Mouse (Mus musculus) hindbrain, postnatal 0 days (tissue): Measurements from ENCODE around the gene Apba2. TPM values are rescaled to one million over a fixed set of nuclear protein-coding genes. Genes with fewer than 3 reads are reported as not detected.
A peak's percentile ranks its signal among the peaks of the same experiment; 100 is the strongest.

Source experiments
- ATAC-seq: fragments of 200-750 bp; cut with Nextera tagmentation; 2 replicates; pipeline ENCODE4 v1.8.0; 2017; ENCODE audit warnings: mild to moderate bottlenecking, moderate TSS enrichment, moderate library complexity
- DNase-seq: peaks from one replicate; pipeline ENCODE4 v3.0.0-alpha.2; 2015; ENCODE audit warnings: low spot score
- H3K27ac ChIP-seq: fragments of 300-500 bp; sonication (generic); 2 replicates; pipeline ENCODE4 v1.5.1; 2014; ENCODE audit warnings: mild to moderate bottlenecking
- H3K27me3 ChIP-seq: fragments of 300-500 bp; sonication (generic); 2 replicates; pipeline ENCODE4 v1.6.1; 2014; ENCODE audit warnings: low read length, mixed read lengths; ENCODE audit not compliant: insufficient read depth
- H3K36me3 ChIP-seq: fragments of 300-500 bp; sonication (generic); 2 replicates; pipeline ENCODE4 v1.6.1; 2014; ENCODE audit warnings: low read length, mixed read lengths; ENCODE audit not compliant: insufficient read depth
- H3K4me1 ChIP-seq: fragments of 300-500 bp; sonication (generic); 2 replicates; pipeline ENCODE4 v1.6.1; 2014; ENCODE audit warnings: antibody characterized with exemption, low read length, mixed read lengths; ENCODE audit not compliant: insufficient read depth
- H3K4me2 ChIP-seq: fragments of 300-500 bp; sonication (generic); 2 replicates; pipeline ENCODE4 v1.6.1; 2014; ENCODE audit warnings: low read depth, mild to moderate bottlenecking, low read length, moderate library complexity, mixed read lengths
- H3K4me3 ChIP-seq: fragments of 300-500 bp; sonication (generic); 2 replicates; pipeline ENCODE4 v1.5.1; 2014; ENCODE audit warnings: low read length
- H3K9ac ChIP-seq: fragments of 300-500 bp; sonication (generic); replicated peaks from 2 replicates; pipeline ENCODE4 v1.6.1; 2014; ENCODE audit warnings: mild to moderate bottlenecking, low read length, moderate library complexity, mixed read lengths
- H3K9me3 ChIP-seq: fragments of 300-500 bp; sonication (generic); 2 replicates; pipeline ENCODE4 v1.6.1; 2016; ENCODE audit warnings: low read length, mixed read lengths
- CTCF ChIP-seq: IDR thresholded peaks from 2 replicates; pipeline ENCODE4 v1.5.1; 2016; ENCODE audit warnings: antibody characterized with exemption, control low read depth, low read depth
- WGBS: fragments of 180-500 bp; shearing (Covaris S2); extraction: QIAGEN DNeasy Blood & Tissue Kit; methylation state at CpG from one replicate; pipeline ENCODE4 v1.1.7; 2014; 5-methylcytosine and 5-hydroxymethylcytosine counted together
- polyA plus RNA-seq: library from polyadenylated mRNA; unstranded; fragments of >200 nt; fragmentation: Nextera tagmentation; extraction: Ambion mirVana; gene quantifications from 2 replicates; pipeline ENCODE4 v1.2.1, GENCODE M21; 2015
- total RNA-seq: library from RNA; depleted of rRNA; stranded (reverse); fragments of >200 nt; gene quantifications from 2 replicates; pipeline ENCODE4 v1.2.3, GENCODE M21; 2014

The Apba2 gene
- total and polyA plus RNA-seq, 2 experiments from 2014 or later, result 180 to 474 TPM

- no peak overlapping the region for H3K4me3 ChIP-seq
- no peaks in the 10 kb centered on the region for H3K27me3 ChIP-seq
- DNase-seq, result no peak
- no peak for TF ChIP-seq CTCF
- no peaks in the 10 kb centered on the region for H3K9me3 ChIP-seq
- no peak for ATAC-seq
- peaks cover 12% of the 10 kb centered on the region for H3K4me1 ChIP-seq
- 61% methylated on average over 4 of the region's 4 CpGs for WGBS
- no peak overlapping the region for H3K4me2 ChIP-seq
- no peak overlapping the region for H3K27ac ChIP-seq
- no peak overlapping the region for H3K9ac ChIP-seq
- no peaks in the 10 kb centered on the region for H3K36me3 ChIP-seq
Observed at GRCm38 (mm10) chr7:64684893-64685292, 183.4 kb downstream of the Apba2 start.

- Histone ChIP-seq H3K9ac (0 out of 2 replicates have a peak overlapping the region, but pooled peaks have one; percentile 5), H3K4me1 (peaks cover 12% of the 10 kb centered on the region), H3K4me2 (peak overlapping the region; percentile 22; the same call in 1 of the 2 replicates), H3K9me3 (no peaks in the 10 kb centered on the region), H3K4me3 (no peak overlapping the region), H3K27me3 (no peaks in the 10 kb centered on the region), H3K27ac (peak overlapping the region; percentile 46; the same call in 1 of the 2 replicates), H3K36me3 (no peaks in the 10 kb centered on the region)
- DNase-seq, result peak; percentile 66
- TF ChIP-seq CTCF, result no peak
- ATAC-seq, result peak; percentile 86
- 20% methylated on average over 14 of the region's 14 CpGs for WGBS
Observed at GRCm38 (mm10) chr7:64688115-64688817, 186.8 kb downstream of the Apba2 start.

GRCm38 (mm10) chr7:64691831-64692230, 190.3 kb downstream of the Apba2 start:
- no peak overlapping the region for H3K4me3 ChIP-seq
- H3K36me3 ChIP-seq, result no peaks in the 10 kb centered on the region
- H3K27me3 ChIP-seq, result no peaks in the 10 kb centered on the region
- no peak overlapping the region for H3K9ac ChIP-seq
- ATAC-seq (no peak), DNase-seq (no peak)
- peaks cover 18% of the 10 kb centered on the region for H3K4me1 ChIP-seq
- H3K9me3 ChIP-seq, result no peaks in the 10 kb centered on the region
- TF ChIP-seq CTCF, result no peak
- WGBS, result 96% methylated on average over 2 of the region's 2 CpGs
- no peak overlapping the region for H3K27ac ChIP-seq
- no peak overlapping the region for H3K4me2 ChIP-seq

- Histone ChIP-seq H3K27ac (no peak overlapping the region), H3K9me3 (no peaks in the 10 kb centered on the region), H3K4me2 (no peak overlapping the region), H3K36me3 (no peaks in the 10 kb centered on the region), H3K27me3 (no peaks in the 10 kb centered on the region), H3K9ac (no peak overlapping the region), H3K4me1 (peaks cover 13% of the 10 kb centered on the region), H3K4me3 (no peak overlapping the region)
- WGBS, result 94% methylated on average over 6 of the region's 6 CpGs
- DNase-seq (no peak), ATAC-seq (no peak)
- no peak for TF ChIP-seq CTCF
Observed at GRCm38 (mm10) chr7:64694937-64695336, 193.4 kb downstream of the Apba2 start.

GRCm38 (mm10) chr7:64696521-64697281, 195.2 kb downstream of the Apba2 start:
- ATAC-seq (peak; percentile 78), DNase-seq (peak; percentile 72)
- Histone ChIP-seq H3K27ac (no peak overlapping the region; the same call in 1 of the 2 replicates), H3K4me1 (peaks cover 13% of the 10 kb centered on the region), H3K4me3 (no peak overlapping the region), H3K9ac (no peak overlapping the region), H3K9me3 (no peaks in the 10 kb centered on the region), H3K4me2 (no peak overlapping the region), H3K27me3 (no peaks in the 10 kb centered on the region), H3K36me3 (no peaks in the 10 kb centered on the region)
- TF ChIP-seq CTCF, result no peak
- 29% methylated on average over 14 of the region's 14 CpGs for WGBS

- peak; percentile 42 for DNase-seq
- no peak for TF ChIP-seq CTCF
- 33% methylated on average over 6 of the region's 6 CpGs for WGBS
- Histone ChIP-seq H3K4me2 (no peak overlapping the region), H3K4me1 (peaks cover 13% of the 10 kb centered on the region), H3K27me3 (no peaks in the 10 kb centered on the region), H3K27ac (peak overlapping the region; percentile 33; the same call in 1 of the 2 replicates), H3K9me3 (no peaks in the 10 kb centered on the region), H3K4me3 (no peak overlapping the region), H3K9ac (no peak overlapping the region), H3K36me3 (no peaks in the 10 kb centered on the region)
- ATAC-seq, result 0 out of 2 replicates have a peak, but pooled peaks have one; percentile 11
Observed at GRCm38 (mm10) chr7:64697791-64698337, 196.4 kb downstream of the Apba2 start.
